Mouse (Mus musculus) myocyte (in vitro differentiated cells): ENCODE results near the gene Pabpn1.

Source experiments
- CEBPB ChIP-seq: IDR thresholded peaks from 2 replicates; pipeline ENCODE4 v1.6.1; 2011; ENCODE audit warnings: mild to moderate bottlenecking, moderate library complexity; ENCODE audit not compliant: poor library complexity, insufficient read depth, severe bottlenecking
- E2F4 ChIP-seq: IDR thresholded peaks from one replicate; pipeline ENCODE4 v1.6.1; 2011; ENCODE audit warnings: mild to moderate bottlenecking, control low read depth, moderate library complexity; ENCODE audit not compliant: insufficient read depth
- MAX ChIP-seq: IDR thresholded peaks from one replicate; pipeline ENCODE4 v1.6.1; 2011; ENCODE audit warnings: low read depth, mild to moderate bottlenecking, control low read depth
- MYOD1 ChIP-seq, 3 experiments: IDR thresholded peaks; one replicate each; pipeline ENCODE4 v1.6.1; 2011; ENCODE audit warnings: control low read depth in 2 of 3, low read depth in 2 of 3, mild to moderate bottlenecking in 2 of 3, moderate library complexity in 1 of 3; ENCODE audit not compliant: insufficient read length in 2 of 3, control insufficient read depth in 1 of 3
- POLR2A ChIP-seq: IDR thresholded peaks from one replicate; pipeline ENCODE4 v1.6.1; 2011; ENCODE audit warnings: low read depth, mild to moderate bottlenecking, control low read depth, moderate library complexity; ENCODE audit not compliant: insufficient read length
- POLR2AphosphoS2 ChIP-seq: IDR thresholded peaks from one replicate; pipeline ENCODE4 v1.6.1; 2011; ENCODE audit warnings: low read depth, control low read depth; ENCODE audit not compliant: insufficient read length
- SRF ChIP-seq: IDR thresholded peaks from one replicate; pipeline ENCODE4 v1.6.1; 2011; ENCODE audit warnings: low read depth; ENCODE audit not compliant: control insufficient read depth, insufficient read length
- TCF12 ChIP-seq: IDR thresholded peaks from one replicate; pipeline ENCODE4 v1.6.1; 2011; ENCODE audit warnings: mild to moderate bottlenecking, control low read depth; ENCODE audit not compliant: poor library complexity, insufficient read depth, severe bottlenecking
- USF1 ChIP-seq: IDR thresholded peaks from one replicate; pipeline ENCODE4 v1.6.1; 2011; ENCODE audit warnings: low read depth, mild to moderate bottlenecking, control low read depth, moderate library complexity

DNA sequence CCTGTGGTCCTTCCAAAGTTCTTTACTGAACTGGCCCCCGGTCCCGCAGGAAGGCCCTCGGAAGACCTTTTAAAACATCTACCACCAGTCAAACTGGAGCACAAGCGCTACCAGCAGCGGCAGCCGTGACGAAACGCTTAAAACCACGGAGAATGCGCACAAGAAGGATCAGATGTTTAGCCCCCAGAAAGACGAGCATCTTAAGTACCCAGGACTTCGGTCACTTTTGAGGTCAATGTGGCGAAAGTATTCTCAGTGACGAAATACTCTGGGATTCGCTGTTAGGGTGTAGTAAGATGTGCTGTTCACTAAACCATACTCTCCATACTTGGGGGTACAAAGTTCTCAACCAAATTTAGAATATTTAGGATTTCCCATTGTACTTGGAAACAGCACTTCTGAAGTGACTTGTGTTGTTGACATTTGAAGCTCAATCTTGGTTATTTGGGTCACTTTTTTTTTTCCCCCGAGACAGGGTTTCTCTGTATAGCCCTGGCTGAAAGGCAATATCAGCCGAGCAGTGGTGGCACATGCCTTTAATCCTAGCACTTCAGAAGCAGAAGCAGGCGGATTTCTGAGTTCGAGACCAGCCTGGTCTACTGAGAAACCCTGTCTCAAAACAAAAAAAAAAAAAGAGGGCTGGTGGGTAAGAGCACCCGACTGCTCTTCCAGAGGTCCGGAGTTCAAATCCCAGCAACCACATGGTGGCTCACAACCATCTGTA, 27.8 kb upstream of the Pabpn1 start:
- TF ChIP-seq MYOD1 (IDR thresholded peaks at IDR 0.05; ENCODE audit: control insufficient read depth in 1 of 3, insufficient read length in 2 of 3, low read depth in 2 of 3) (no peak), MAX (no peak), USF1 (no peak), CEBPB (no peak), SRF (no peak), POLR2A (no peak), POLR2AphosphoS2 (no peak), TCF12 (no peak), E2F4 (no peak)
